Mouse (Mus musculus) midbrain, embryonic 10.5 days (tissue): ENCODE data around the gene Recql5. TPM values are rescaled to one million over a fixed set of nuclear protein-coding genes. Genes with fewer than 3 reads are reported as not detected.
"Not testable (repeated sequence)": the region's sequence is repeated elsewhere in the genome, so short reads cannot be mapped to it uniquely, and the experiment has no call there.

Experiments
- DNase-seq: peaks from one replicate; pipeline ENCODE4 v3.0.0-alpha.2; 2017; ENCODE audit warnings: low spot score
- H3K27ac ChIP-seq: fragments of 300-500 bp; sonication (generic); replicated peaks from 2 replicates; pipeline ENCODE4 v1.5.1; 2016; ENCODE audit warnings: mild to moderate bottlenecking
- H3K27me3 ChIP-seq: fragments of 300-500 bp; sonication (generic); 2 replicates; pipeline ENCODE4 v1.6.1; 2016; ENCODE audit warnings: low read depth, mild to moderate bottlenecking; ENCODE audit not compliant: poor library complexity, severe bottlenecking
- H3K36me3 ChIP-seq: fragments of 300-500 bp; sonication (generic); 2 replicates; pipeline ENCODE4 v1.6.1; 2016; ENCODE audit warnings: mild to moderate bottlenecking, moderate library complexity
- H3K4me1 ChIP-seq: fragments of 300-500 bp; sonication (generic); 2 replicates; pipeline ENCODE4 v1.6.1; 2016
- H3K4me3 ChIP-seq: fragments of 300-500 bp; sonication (generic); 2 replicates; pipeline ENCODE4 v1.5.1; 2016; ENCODE audit warnings: mild to moderate bottlenecking, moderate library complexity
- H3K9me3 ChIP-seq: fragments of 300-500 bp; sonication (generic); replicated peaks from 2 replicates; pipeline ENCODE4 v1.6.1; 2016; ENCODE audit warnings: mild to moderate bottlenecking
- WGBS: fragments of 180-500 bp; shearing (Covaris S2); methylation state at CpG from one replicate; pipeline ENCODE4 v1.1.7; 2016; 5-methylcytosine and 5-hydroxymethylcytosine counted together
- polyA plus RNA-seq: library from polyadenylated mRNA; unstranded; fragments of >200 nt; fragmentation: Nextera tagmentation; extraction: Ambion mirVana; gene quantifications from 2 replicates; pipeline ENCODE4 v1.2.1, GENCODE M21; 2016

Gene Recql5
- polyA plus RNA-seq, 1 experiment from 2014 or later: 30.6 TPM

DNA sequence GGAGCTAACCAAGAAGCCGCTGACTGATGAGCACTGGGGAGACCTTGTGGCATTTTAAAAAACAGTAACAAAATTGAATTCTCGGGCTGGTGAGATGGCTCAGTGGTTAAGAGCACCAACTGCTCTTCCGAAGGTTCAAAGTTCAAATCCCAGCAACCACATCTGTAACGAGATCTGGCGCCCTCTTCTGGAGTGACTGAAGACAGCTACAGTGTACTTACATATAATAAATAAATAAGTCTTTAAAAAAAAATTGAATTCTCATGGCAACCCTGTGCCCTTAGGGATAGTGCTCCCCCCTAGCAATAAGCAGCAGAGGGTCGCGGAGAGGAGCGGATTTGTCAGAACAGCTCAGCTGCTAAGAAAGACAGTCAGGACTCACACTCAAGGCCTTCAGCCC lies 69.4 kb downstream of the Recql5 start:
- no peak for DNase-seq
- WGBS: 85% methylated on average over 8 of the region's 8 CpGs
- Histone ChIP-seq H3K27me3 (peaks cover 39% of the 10 kb centered on the region), H3K27ac (no peak overlapping the region), H3K4me3 (no peak overlapping the region), H3K9me3 (no peaks in the 10 kb centered on the region), H3K36me3 (no peaks in the 10 kb centered on the region), H3K4me1 (peaks cover 27% of the 10 kb centered on the region)

DNA sequence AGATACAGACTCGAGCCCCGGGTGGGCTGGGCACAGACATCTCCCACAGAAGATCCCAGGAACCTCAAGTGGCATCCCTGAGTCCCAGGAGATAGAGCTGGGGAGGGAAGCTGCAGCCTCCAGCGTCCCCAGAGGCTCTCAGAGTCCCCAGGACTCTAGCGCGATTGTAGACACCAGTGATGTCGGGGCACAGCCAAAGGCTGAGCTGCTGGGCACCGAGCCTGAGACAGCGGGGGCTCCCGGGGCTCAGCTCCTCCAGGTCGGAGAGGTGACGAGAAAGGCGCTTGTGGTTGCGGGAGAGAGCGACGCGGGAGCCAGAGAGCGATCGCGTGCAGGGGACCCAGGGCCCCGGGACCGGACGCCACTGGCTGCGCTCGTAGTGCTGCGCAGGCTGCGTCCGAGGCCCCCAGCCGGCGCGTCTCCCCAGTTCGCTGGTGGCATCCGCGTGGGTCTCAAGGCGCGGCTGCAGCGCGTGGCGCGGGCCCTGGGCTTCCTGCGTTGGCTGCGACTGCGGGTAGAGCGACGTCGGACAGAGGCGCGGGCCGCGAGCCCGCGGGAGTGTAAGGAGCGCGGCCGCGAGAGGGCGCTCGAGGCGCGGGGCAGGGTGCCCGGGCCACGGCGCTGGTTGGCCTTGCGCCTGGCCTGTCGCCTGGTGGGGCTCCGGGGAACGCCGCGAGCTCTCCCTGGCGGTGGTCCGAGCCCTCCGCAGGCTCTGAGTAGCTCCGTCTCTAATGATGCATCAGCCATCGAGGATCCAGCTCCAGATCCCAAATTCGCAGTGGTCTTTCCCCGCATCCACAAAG lies 73.9 kb downstream of the Recql5 start:
- H3K36me3 ChIP-seq: no peaks in the 10 kb centered on the region
- H3K4me3 ChIP-seq: peak overlapping the region; percentile 51
- H3K27me3 ChIP-seq: peaks cover 81% of the 10 kb centered on the region
- 3% methylated on average over 75 of the region's 75 CpGs for WGBS
- DNase-seq: peak; percentile 87
- H3K27ac ChIP-seq: peak overlapping the region; percentile 59; the same call in 1 of the 2 replicates
- H3K9me3 ChIP-seq: no peaks in the 10 kb centered on the region
- peaks cover 26% of the 10 kb centered on the region for H3K4me1 ChIP-seq

DNA sequence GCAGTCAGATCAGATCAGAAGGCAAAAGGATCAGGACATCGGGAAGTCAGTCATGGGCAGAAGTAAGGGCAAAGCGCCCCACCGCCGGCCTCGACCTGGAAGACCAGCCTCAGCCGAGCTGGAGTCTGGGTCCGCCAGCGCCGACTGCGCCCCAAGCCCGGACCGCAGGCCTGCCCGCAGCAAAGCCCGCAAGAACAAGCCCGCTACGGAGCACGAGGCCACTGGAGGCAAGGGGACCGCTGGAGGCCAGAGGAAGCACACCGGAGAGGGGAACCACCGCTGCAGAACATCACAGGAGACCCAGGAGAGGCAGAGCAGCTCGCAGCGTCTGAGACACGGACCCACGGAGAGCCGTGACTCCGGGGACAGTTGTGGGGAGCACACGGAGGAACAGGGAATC lies 74.9 kb downstream of the Recql5 start, which contains the start of gene Myo15b:
Gene Myo15b (plus strand): TSS at position 53 of the 400 bp plus-strand sequence.
- Histone ChIP-seq H3K27ac (peak within 1 kb of the TSS; percentile 59; the same call in 1 of the 2 replicates), H3K36me3 (no peaks in the 10 kb centered on the region), H3K9me3 (no peaks in the 10 kb centered on the region), H3K4me3 (peak within 1 kb of the TSS; percentile 51), H3K4me1 (peaks cover 26% of the 10 kb centered on the region), H3K27me3 (peaks cover 81% of the 10 kb centered on the region)
- DNase-seq: peak; percentile 39
- WGBS: 12% methylated on average over 27 of the region's 27 CpGs

- Histone ChIP-seq H3K27ac (0 out of 2 replicates have a peak overlapping the region, but pooled peaks have one; percentile 24), H3K27me3 (peaks cover 81% of the 10 kb centered on the region), H3K9me3 (no peaks in the 10 kb centered on the region), H3K4me3 (peak overlapping the region; percentile 51), H3K36me3 (no peaks in the 10 kb centered on the region), H3K4me1 (peaks cover 26% of the 10 kb centered on the region)
- 54% methylated on average over 13 of the region's 13 CpGs for WGBS
- peak; percentile 26 for DNase-seq
Measured at GRCm38 (mm10) chr11:115857936-115858335, 75.3 kb downstream of the Recql5 start.

DNA sequence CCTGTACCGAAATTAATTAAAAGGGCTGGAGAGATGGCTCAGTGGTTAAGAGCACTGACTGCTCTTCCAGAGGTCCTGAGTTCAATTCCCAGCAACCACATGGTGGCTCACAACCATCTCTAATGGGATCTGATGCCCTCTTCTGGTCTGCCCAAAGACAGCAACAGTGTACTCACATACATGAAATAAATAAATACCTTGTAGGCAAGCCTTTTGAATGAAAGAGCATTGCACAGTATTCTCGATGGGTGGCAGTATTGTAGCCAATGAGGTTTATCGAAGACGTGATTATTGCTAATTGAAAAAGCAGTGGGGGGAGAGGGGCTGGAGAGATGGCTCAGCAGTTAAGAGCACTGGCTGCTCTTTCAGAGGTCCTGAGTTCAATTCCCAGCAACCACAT lies 76.1 kb downstream of the Recql5 start:
- H3K9me3 ChIP-seq, H3K36me3 ChIP-seq, H3K4me3 ChIP-seq, DNase-seq, H3K27ac ChIP-seq: not testable (repeated sequence)
- WGBS: 92% methylated on average over 4 of the region's 4 CpGs
- Histone ChIP-seq H3K4me1 (peaks cover 26% of the 10 kb centered on the region), H3K27me3 (peaks cover 74% of the 10 kb centered on the region)

DNA sequence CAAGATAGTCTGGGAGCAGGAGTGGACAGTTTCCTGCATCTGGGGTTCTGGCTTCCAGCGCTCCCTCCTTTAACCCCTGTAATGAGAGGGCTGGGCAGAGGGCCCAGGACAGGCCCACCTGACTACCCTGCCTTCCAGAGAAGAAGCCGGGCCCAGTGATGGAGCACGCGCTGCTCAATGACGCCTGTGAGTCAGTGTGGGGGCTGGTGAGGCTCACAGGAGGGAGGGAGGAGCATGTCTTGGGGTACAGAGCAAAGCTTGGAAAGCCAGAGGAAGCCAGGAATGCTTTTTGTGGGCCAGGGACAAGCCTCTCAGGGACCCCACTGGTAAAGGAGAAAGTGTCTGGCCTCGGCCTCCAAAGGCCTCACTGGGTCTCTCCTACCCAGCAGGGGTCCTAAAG lies 78.6 kb downstream of the Recql5 start:
- WGBS: 75% methylated on average over 6 of the region's 6 CpGs
- H3K27ac ChIP-seq: 0 out of 2 replicates have a peak overlapping the region, but pooled peaks have one; percentile 13

GRCm38 (mm10) chr11:115845819-115846218 lies 87.5 kb downstream of the Recql5 start:
- WGBS: 94% methylated on average over 2 of the region's 2 CpGs

More for the DNA sequence above, 78.6 kb downstream of the Recql5 start:
- Histone ChIP-seq H3K4me3 (no peak overlapping the region), H3K4me1 (peaks cover 22% of the 10 kb centered on the region), H3K36me3 (no peaks in the 10 kb centered on the region; the same call in 1 of the 2 replicates), H3K27me3 (peaks cover 50% of the 10 kb centered on the region), H3K9me3 (no peaks in the 10 kb centered on the region)
- DNase-seq: no peak

GRCm38 (mm10) chr11:115844240-115844639 lies 89.0 kb downstream of the Recql5 start:
- Histone ChIP-seq H3K27me3 (peaks cover 4% of the 10 kb centered on the region), H3K4me3 (no peak overlapping the region), H3K9me3 (no peaks in the 10 kb centered on the region), H3K36me3 (0 out of 2 replicates have a peak, but pooled peaks cover 6% of the 10 kb centered on the region), H3K4me1 (peaks cover 42% of the 10 kb centered on the region), H3K27ac (peak overlapping the region; percentile 6; the same call in 1 of the 2 replicates)
- DNase-seq: no peak
- WGBS: 72% methylated on average over 8 of the region's 8 CpGs

More at GRCm38 (mm10) chr11:115845819-115846218, 87.5 kb downstream of the Recql5 start:
- no peak for DNase-seq
- Histone ChIP-seq H3K9me3 (no peaks in the 10 kb centered on the region), H3K4me3 (no peak overlapping the region), H3K27me3 (no peaks in the 10 kb centered on the region), H3K36me3 (peaks cover 6% of the 10 kb centered on the region; the same call in 1 of the 2 replicates), H3K4me1 (peaks cover 31% of the 10 kb centered on the region), H3K27ac (no peak overlapping the region)

GRCm38 (mm10) chr11:115843891-115844239 lies 89.4 kb downstream of the Recql5 start:
- Histone ChIP-seq H3K27ac (0 out of 2 replicates have a peak overlapping the region, but pooled peaks have one; percentile 6), H3K4me1 (peaks cover 46% of the 10 kb centered on the region)

DNA sequence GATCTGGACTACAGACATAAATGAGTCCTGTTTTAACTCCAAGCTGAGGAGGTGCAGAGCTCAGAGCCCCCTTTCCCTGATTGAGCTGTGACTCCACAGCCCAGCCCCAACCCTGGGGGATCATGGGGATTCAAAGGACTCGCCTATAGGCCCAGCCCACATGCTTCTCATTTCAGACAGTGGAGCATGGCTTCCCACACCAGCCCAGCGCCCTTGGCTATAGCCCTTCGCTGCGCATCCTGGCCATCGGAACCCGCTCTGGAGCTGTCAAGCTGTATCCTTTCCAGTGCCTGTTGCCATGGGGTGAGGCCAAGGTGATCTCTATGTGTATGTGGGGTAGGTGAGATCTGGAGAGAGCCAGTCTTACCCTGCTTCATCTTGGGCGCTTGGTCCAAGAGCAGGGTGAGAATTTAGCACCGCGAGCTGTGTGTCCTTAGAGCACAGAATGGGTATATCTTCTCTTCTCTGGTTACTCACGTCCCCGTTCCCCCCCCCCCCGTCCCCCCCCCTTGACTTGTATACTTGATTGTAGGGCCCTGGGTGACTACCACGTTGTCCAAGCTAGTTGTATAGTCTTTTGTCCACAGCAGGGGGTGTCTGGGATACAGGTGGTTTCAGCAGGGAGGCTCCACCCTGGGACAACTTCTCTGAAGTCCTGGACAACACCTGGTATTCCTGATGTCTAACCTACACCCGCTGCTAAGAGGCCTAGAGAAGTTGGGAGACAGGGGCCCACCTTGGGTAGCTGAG lies 90.0 kb downstream of the Recql5 start:
- 77% methylated on average over 12 of the region's 14 CpGs for WGBS
- H3K36me3 ChIP-seq: 0 out of 2 replicates have a peak, but pooled peaks cover 6% of the 10 kb centered on the region
- DNase-seq: no peak
- H3K4me3 ChIP-seq: no peak overlapping the region
- no peaks in the 10 kb centered on the region for H3K9me3 ChIP-seq
- H3K27ac ChIP-seq: no peak overlapping the region; the same call in 1 of the 2 replicates
- peaks cover 49% of the 10 kb centered on the region for H3K4me1 ChIP-seq
- peaks cover 13% of the 10 kb centered on the region for H3K27me3 ChIP-seq

More at GRCm38 (mm10) chr11:115843891-115844239, 89.4 kb downstream of the Recql5 start:
- Histone ChIP-seq H3K27me3 (peaks cover 7% of the 10 kb centered on the region), H3K4me3 (no peak overlapping the region), H3K36me3 (0 out of 2 replicates have a peak, but pooled peaks cover 6% of the 10 kb centered on the region), H3K9me3 (no peaks in the 10 kb centered on the region)
- no peak for DNase-seq
- 86% methylated on average over 5 of the region's 5 CpGs for WGBS
